Mouse (Mus musculus): ENCODE measurements around the gene Atg5.
A peak's percentile ranks its signal among the peaks of the same experiment; 100 is the strongest.
"Not testable (repeated sequence)": the region's sequence is repeated elsewhere in the genome, so short reads cannot be mapped to it uniquely, and the experiment has no call there.

The Atg5 gene

DNA sequence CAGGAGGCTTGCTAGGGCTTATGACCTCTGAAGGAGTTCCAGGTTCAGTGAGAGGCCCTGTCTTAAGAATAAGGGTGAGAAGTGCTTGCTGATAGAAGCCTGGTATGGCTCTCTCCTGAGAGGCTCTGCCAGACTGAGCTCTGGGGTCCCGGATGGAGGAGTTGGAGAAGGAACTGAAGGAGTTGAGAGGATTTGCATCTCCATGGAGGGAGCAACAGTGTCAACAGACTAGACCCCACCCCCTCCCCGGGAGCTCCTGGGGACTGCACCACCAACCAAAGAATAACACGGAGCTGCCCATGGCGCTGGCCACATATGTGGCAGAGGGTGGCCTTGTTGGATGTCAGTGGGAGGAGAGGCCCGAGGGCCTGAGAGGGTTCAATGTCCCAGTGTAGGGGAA is 47.1 kb downstream of the Atg5 start:
- DNase-seq (ENCODE audit: low read depth, low spot score): no peak

DNA sequence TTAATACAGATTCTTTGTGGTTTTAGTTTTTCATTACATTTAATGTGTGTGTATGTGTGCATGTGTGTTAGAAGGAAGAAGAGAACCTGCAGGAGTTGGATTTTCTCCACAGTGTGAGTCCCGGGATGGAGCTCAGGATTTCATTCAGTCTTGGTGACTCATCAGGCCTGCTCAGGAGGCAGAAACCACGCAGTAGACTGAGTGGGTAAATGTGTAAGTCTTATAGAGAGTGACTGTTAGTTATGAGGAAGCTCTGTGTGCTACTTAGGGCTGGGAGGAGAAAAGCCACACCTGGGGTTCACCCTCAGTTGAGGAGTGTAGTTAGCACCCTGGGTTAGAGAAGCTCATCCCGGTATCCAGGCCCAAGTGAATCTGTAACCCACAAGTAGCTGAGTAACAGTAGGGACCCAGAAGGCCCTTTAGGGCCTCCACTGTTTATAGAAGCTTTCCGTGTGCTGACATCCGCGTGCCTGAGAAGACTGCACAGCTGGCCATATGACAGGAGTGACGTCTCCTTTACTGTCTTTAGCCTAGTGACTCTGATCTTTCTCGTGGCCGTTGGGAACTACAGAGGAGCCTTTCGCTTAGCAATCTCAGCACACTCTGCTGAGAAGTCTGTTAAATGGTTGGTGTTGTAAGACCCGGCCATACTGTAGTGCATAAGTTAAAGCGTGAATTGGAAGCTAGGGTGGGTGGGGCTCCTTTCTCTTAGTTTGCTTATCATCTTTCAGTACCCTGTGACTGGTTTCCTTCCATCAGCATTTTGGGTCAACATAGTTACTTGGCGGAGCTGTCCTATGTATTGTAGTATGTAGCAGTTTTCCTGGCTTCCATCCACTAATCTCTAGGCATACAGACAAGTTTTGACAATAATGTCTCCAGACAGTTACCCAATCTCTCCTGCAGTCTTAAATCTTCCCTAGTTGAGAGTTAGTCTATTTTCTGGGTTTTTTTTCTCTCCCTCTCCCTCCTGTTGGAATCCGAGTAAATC is 48.4 kb downstream of the Atg5 start:
- DNase-seq (ENCODE audit: low read depth, low spot score): no peak

- DNase-seq (ENCODE audit: low read depth, low spot score): no peak
Measured at GRCm38 (mm10) chr10:44322166-44322565, 54.0 kb downstream of the Atg5 start.

DNA sequence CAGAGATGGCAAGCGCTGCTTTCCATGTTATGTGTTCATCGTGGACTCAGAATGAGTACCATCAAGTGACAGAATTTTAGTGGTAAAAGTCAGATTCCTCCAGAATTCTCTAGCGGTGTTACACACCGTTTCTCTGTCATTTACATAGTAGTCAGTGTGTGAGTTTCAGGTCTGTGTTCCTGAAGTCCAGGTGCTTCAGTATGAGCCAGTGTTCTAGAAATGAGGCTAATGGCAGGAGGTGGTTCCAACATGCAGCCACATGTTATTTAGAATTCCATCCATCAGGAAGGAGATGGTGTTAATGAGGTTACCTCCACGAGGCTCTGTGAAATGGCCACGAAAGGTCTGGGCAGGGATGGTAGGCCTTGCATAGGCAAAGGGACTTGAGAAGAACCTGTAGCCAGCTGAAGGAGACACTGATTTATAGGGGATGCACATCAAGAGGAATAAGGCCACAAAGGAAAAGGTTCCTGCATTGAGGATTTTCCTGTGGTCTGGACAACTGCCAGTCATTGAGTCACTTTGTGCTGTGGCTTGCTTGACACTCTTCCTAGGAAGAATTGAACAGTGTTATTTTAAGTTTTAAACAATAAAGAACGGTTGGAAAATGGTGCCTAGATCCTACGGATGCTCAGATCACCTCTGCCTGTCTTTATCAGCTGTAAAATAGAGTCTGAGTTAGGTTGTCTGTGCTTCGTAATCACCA is 55.1 kb downstream of the Atg5 start:
- DNase-seq (ENCODE audit: low read depth, low spot score): no peak

DNA sequence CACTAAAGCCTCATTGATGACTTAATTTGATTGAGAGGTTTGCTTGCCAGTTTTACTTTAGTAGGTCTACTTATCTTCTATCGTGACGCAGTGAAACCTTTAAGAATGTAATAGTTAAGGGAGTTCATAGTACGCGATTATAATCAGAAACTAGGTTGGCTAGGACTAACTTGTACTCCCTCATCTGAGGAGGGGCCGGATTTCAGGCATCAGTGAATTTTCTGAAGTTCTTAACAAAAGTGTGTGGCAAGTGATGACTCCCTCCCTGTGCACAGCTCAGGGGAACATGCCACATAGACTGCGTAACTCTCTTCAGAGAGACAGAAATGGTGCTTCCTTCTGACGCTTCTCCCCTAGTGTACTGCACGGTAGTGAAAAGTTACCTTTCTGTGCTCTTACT is 55.7 kb downstream of the Atg5 start:
- no peak for DNase-seq (ENCODE audit: low read depth, low spot score)

- no peak for DNase-seq (ENCODE audit: low read depth, low spot score)
Measured at GRCm38 (mm10) chr10:44325551-44326500, 57.7 kb downstream of the Atg5 start.

DNA sequence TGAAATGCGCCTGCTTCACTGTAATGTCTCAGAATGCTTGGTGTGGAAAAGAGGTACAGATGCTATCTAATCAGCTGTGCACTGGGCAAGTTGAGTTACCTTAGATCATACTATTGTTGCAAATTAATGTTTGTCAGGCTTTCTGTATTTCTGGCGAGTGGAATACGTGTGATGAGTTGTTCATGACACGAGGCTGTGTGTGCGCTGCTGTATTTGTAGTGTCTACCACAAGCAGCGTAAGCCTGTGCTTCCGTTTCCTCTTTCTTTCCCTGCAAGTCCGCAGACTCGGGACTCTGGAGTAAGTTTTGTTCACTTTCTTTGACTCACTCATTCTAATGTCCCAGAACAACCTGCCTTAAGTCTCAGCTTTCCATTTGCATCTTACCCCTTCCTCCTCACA is 58.9 kb downstream of the Atg5 start:
- no peak for DNase-seq (ENCODE audit: low read depth, low spot score)

GRCm38 (mm10) chr10:44328347-44328746 is 60.2 kb downstream of the Atg5 start:
- DNase-seq (ENCODE audit: low read depth, low spot score): peak; percentile 75

DNA sequence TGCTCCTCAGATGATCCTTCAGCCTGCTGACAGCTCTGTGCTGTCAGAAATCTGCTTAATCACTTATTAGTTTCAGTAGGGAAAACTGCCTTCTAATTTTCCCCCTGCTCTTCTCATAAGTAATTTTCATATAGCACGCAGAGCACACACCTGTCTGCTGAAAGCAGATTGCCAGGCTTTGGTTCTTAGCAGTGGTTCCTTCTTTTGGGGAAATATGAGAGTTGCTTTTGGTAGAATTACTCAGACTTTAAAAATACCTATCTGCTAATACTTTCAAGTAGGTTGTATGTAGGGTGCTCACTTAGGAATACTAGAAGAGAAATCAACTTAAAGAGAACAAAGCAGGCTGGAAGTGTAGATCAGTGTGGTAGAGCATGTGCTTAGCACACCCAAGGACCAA is 62.6 kb downstream of the Atg5 start:
- no peak for DNase-seq (ENCODE audit: low read depth, low spot score)

- no peak for DNase-seq (ENCODE audit: low read depth, low spot score)
Measured at GRCm38 (mm10) chr10:44331469-44331868, 63.3 kb downstream of the Atg5 start.

DNA sequence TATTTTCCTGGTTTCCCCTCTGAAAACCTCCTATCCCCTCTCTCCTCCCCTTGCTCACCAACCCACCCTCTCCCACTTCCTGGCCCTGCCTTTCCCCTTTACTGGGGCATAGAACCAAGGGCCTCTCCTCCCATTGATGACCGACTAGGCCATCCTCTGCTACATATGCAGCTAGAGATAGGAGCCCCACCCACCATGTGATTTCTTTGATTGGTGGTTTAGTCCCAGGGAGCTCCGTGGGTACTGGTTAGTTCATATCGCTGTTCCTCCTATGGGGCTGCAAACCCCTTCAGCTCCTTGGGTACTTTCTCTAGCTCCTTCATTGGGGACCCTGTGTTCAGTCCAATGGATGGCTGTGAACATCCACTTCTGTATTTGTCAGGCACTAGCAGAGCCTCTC is 64.5 kb downstream of the Atg5 start:
- DNase-seq (ENCODE audit: low read depth, low spot score): not testable (repeated sequence)

GRCm38 (mm10) chr10:44336641-44337382 is 68.7 kb downstream of the Atg5 start:
- DNase-seq (ENCODE audit: low read depth, low spot score): not testable (repeated sequence)

- no peak for DNase-seq (ENCODE audit: low read depth, low spot score)
Measured at GRCm38 (mm10) chr10:44338571-44338970, 70.4 kb downstream of the Atg5 start.

DNA sequence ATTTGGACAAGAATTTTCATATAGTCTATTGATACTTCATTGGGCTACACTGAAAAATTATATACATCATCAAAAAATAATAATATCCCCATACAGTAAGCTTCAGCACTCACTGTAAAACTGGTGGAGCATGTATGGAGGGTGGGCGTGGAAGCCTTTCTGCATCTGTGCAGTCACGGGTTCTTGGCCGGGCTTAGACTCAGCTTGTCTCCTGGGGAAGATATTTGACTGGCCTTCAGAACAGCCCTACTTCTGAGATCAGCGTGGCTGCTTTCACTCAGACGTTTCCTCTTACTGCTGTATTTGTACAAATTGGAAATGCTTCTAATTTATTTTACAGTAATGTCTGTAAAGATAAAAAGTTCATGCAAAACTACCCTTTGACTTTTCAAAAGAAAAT is 71.2 kb downstream of the Atg5 start:
- DNase-seq (ENCODE audit: low read depth, low spot score): no peak

DNA sequence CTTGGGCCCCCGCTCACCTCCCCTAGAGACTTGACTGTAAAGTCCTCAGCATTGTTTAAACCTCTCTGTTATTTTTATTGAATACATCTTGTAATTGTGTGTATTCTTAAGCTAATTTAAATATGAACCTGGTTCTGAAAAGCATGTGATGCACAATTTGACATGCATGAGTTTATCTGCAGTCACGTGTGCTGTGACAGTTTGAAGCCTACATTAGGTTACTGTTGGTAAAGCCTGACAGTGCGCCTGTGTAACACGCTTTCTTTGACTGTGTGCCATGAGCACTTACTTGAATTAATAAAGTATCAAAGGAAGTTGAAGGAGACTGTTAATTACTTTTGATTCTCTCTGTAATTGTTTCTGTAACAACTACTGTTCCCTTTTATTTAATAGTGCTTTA is 72.8 kb downstream of the Atg5 start:
- no peak for DNase-seq (ENCODE audit: low read depth, low spot score)

DNA sequence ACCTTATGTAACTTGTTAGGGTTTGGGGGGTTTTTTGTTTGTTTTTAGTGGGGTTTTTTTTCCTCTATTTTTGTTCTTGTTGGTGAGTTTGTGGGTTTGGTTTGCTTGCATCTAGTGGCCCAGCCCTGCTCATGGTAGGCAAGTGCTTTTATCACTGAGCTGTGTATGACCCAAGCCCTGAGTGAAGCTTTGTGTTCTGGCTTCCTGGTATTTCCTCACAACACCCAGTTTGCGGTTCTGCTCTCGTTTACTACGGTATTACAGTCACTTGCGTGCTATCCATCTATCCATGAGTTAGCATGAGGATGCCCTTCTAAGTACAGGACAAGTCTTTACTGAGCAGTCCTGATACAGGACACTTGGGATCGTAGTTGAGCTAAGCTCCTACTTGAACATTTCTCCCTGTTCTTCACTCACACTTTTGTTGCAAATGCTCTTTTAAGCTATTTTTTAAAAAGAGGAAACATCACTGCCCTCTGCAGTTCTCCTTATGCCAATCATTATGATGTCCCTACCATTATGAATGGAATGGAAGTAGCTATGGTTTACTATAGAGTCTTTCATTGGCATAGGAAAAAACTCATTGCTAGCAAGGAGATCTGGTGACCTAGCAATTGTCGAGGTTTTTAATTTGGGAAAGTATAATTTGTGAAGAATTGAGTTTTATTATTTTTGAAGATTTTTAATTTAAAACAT is 73.8 kb downstream of the Atg5 start:
- no peak for DNase-seq (ENCODE audit: low read depth, low spot score)

- no peak for DNase-seq (ENCODE audit: low read depth, low spot score)
Measured at GRCm38 (mm10) chr10:44343351-44343750, 75.2 kb downstream of the Atg5 start.

- no peak for DNase-seq (ENCODE audit: low read depth, low spot score)
Measured at GRCm38 (mm10) chr10:44347549-44348172, 79.5 kb downstream of the Atg5 start.

GRCm38 (mm10) chr10:44348474-44349415 is 80.6 kb downstream of the Atg5 start:
- DNase-seq (ENCODE audit: low read depth, low spot score): no peak
